Mouse (Mus musculus) cerebellum, postnatal 25 days (tissue): ENCODE results near the gene Mbd6.
A peak's percentile ranks its signal among the peaks of the same experiment; 100 is the strongest.

ENCODE experiments used
- DNase-seq, 2 experiments: peaks; one replicate each; pipeline ENCODE4 v3.0.0; 2021; ENCODE audit warnings: mixed read lengths in 2 of 2

Mbd6 gene

GRCm38 (mm10) chr10:127261706-127262547 lies 26.9 kb downstream of the Mbd6 start:
- DNase-seq = peak; percentile 43 to 55

- DNase-seq = no peak
Measured at GRCm38 (mm10) chr10:127258489-127258888, 30.3 kb downstream of the Mbd6 start.

DNA sequence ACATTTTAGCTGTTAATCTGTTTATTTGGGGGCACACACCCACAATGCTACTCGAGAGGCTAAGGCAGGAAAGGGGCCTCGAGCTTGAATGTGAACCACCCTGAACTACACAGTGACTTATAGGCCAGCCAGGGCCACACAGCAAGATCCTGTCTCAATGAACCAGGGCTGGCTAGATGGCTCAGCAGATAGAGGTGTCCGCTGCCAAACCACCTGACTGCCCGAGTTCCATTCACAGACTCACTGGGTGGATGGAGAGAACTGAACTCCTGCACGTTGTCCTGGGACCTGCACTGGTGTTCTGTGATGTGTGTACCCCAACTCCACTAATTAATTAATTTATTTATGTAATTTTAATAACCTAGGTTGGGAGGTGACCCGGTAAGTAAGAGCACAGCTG lies 31.0 kb downstream of the Mbd6 start:
- DNase-seq = peak in 1 of 2 experiments; percentile 55

DNA sequence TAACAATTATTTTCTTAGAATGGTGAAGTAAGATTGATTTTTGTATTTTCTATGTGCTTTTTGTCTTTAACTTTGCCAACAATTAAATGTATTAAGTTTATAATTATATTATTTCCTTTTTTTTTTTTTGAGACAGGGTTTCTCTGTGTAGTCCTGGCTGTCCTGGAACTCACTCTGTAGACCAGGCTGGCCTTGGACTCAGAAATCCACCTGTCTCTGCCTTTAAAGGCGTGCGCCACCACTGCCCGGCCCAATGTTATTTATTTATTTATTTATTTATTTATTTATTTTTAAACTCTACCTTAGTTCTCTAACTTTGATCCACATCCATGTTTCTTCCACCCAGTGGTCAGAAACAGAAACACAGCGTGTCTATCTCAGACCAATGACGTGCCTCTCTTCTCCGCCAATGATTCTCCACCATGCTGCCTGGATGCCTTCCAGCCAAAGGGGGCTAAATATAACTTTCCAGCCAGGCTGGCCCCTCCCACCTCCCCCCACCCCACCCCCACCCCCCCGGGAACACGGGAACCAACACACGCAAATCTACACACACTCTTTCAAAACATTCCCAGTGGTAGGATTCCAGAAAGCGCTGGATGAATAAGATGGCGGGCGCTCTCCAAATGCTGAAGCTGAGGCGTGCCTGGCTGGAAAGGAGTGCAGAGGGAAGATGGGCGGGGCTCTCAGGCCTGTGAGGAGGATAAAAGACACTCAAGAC lies 33.0 kb downstream of the Mbd6 start:
- DNase-seq = peak in 1 of 2 experiments; percentile 51

- no peak for DNase-seq
Measured at GRCm38 (mm10) chr10:127250810-127251209, 38.0 kb downstream of the Mbd6 start.

DNA sequence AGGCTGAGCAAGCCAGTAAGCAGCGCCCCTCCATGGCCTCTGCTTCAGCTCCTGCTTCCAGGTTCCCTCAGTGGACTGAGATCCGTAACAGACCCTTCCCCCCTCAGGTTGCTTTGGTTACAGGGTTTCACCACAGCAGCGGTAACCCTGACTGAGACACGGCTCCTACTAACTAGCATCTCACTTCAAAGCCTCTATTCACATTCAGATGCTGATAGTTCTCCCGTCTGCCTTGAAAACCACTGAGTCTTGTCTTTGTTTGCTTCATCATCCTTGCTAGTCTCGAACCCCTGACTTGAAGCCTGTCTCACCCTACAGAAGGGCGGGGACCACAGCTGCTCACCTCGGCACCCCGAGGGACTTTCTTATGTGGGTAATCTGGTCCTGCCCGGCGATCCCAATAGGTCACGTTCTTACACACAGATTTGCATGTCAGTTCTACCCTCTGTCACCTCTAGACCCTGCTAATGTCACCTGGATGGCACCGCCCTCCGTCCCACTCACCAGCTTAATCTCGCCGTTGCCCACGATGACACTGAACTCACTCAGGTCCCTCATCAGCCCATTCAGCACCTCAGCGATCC lies 50.5 kb downstream of the Mbd6 start:
- no peak for DNase-seq

DNA sequence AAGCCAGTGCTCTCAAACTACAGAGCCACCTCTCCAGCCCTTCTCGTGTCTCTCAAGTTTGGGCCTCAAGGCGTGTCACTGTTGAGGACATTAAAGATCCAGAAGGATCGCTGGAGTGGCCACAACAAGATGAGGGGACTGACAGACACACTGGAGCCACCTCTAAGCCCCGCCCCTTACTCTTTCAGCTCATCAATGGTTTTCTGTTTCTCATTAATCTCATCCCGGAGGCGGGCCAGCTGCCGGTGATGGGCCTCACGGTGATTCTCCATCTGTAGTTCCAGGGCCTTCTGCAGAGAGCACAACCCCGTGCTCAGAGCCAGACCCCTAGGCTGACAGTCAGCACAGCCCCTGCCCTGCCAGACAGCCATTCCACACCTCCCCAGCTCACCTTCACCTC lies 52.3 kb downstream of the Mbd6 start:
- no peak for DNase-seq

GRCm38 (mm10) chr10:127233141-127233540 lies 55.7 kb downstream of the Mbd6 start:
- peak in 1 of 2 experiments; percentile 60 for DNase-seq
